8 mouse cellular contexts compared by ENCODE assay signal in genomic region chr6:54593766-54594468, GRCm38 (mm10). TPM values are rescaled to one million over a fixed set of nuclear protein-coding genes. Genes with fewer than 3 reads are reported as not detected.
DNase-seq lines count a peak whose midpoint lies in the region; ATAC-seq lines count a peak whose summit lies in the region.

No protein-coding gene starts in this region.

- H3K27ac ChIP-seq in hindbrain, embryonic 10.5 days, result no peak overlapping the region; the same call in 1 of the 2 replicates
- no peak overlapping the region for H3K27ac ChIP-seq in liver, embryonic 11.5 days (ENCODE audit: low read depth, low read length)

- no peak overlapping the region for H3K9ac ChIP-seq in liver, embryonic 11.5 days (ENCODE audit: low read depth, low read length)

- peak overlapping the region; percentile 78 for H3K4me2 ChIP-seq in liver, embryonic 11.5 days

- peaks cover 63% of the 10 kb centered on the region for H3K4me1 ChIP-seq in hindbrain, embryonic 10.5 days (replicated peaks)
- peaks cover 7% of the 10 kb centered on the region for H3K4me1 ChIP-seq in liver, embryonic 11.5 days (replicated peaks; ENCODE audit: control insufficient read depth, insufficient read depth, low read length)

- no peaks in the 10 kb centered on the region for H3K36me3 ChIP-seq in hindbrain, embryonic 10.5 days
- H3K36me3 ChIP-seq in liver, embryonic 11.5 days (ENCODE audit: control insufficient read depth, insufficient read depth, low read length), result no peaks in the 10 kb centered on the region

- H3K9me3 ChIP-seq in hindbrain, embryonic 10.5 days, result no peaks in the 10 kb centered on the region
- no peaks in the 10 kb centered on the region for H3K9me3 ChIP-seq in liver, embryonic 11.5 days (ENCODE audit: control insufficient read depth, low read length)

- peak; percentile 37 for DNase-seq in adrenal gland, adult 2 months
- no peak for DNase-seq in adrenal gland, postnatal 25 days
- DNase-seq in 3T3-L1 (ENCODE audit: low read depth, low spot score), result peak; percentile 36
- DNase-seq in hindbrain, embryonic 10.5 days (ENCODE audit: low spot score), result no peak
- DNase-seq in liver, embryonic 11.5 days (ENCODE audit: low spot score), result no peak
- no peak for DNase-seq in spleen, postnatal 14 days (ENCODE audit: low spot score in 2 of 2)
- no peak for DNase-seq in adrenal gland, postnatal 4 days (ENCODE audit: low spot score in 2 of 2)
- DNase-seq in right cerebral cortex, adult 18-20 months, result no peak

- no peaks in the 10 kb centered on the region for H3K27me3 ChIP-seq in hindbrain, embryonic 10.5 days (ENCODE audit: insufficient read depth, poor library complexity, severe bottlenecking)
- H3K27me3 ChIP-seq in liver, embryonic 11.5 days (replicated peaks; ENCODE audit: control insufficient read depth, insufficient read depth, low read length), result no peaks in the 10 kb centered on the region

- peak overlapping the region; percentile 65 for H3K4me3 ChIP-seq in hindbrain, embryonic 10.5 days
- H3K4me3 ChIP-seq in liver, embryonic 11.5 days (ENCODE audit: low read depth, low read length), result peak overlapping the region; percentile 81

- WGBS in hindbrain, embryonic 10.5 days, result 58% methylated on average over 8 of the region's 8 CpGs
- WGBS in liver, embryonic 11.5 days, result 56% methylated on average over 8 of the region's 8 CpGs

- ATAC-seq in liver, embryonic 11.5 days (replicated peaks; ENCODE audit: low FRiP score), result no peak

RNA-seq across cellular contexts. Expression of gene Plekha8, which starts 1.0 kb away (rescaled TPM):
- total RNA-seq in adrenal gland, adult 2 months (2021), result 10 to 100 TPM; 17.8 to 18.0 TPM
- 2.6 and 2.8 TPM in 2 replicates for polyA plus RNA-seq in adrenal gland, adult 2 months (2012; rRNA removed)
- 19.4 and 20.1 TPM in 2 replicates for total RNA-seq in adrenal gland, postnatal 25 days (2021)
- polyA plus RNA-seq in hindbrain, embryonic 10.5 days (2016; fragmentation: Nextera tagmentation; extraction: Ambion mirVana), result 13.8 and 17.4 TPM in 2 replicates
- 7.9 and 9.7 TPM in 2 replicates for polyA plus RNA-seq in liver, embryonic 11.5 days (2014; fragmentation: Nextera tagmentation; extraction: Ambion mirVana)
- total RNA-seq in adrenal gland, postnatal 4 days (2021), result 10 to 100 TPM; 18.3 to 18.7 TPM

RNA-seq across cellular contexts. Expression of gene Fkbp14, which starts 3.2 kb away (rescaled TPM):
- 10 to 100 TPM; 14.9 to 28.4 TPM for total RNA-seq in adrenal gland, adult 2 months (2021)
- 2.1 and 2.8 TPM in 2 replicates for polyA plus RNA-seq in adrenal gland, adult 2 months (2012; rRNA removed)
- total RNA-seq in adrenal gland, postnatal 25 days (2021), result 17.2 and 17.5 TPM in 2 replicates
- polyA plus RNA-seq in hindbrain, embryonic 10.5 days (2016; fragmentation: Nextera tagmentation; extraction: Ambion mirVana), result 9.3 and 12.4 TPM in 2 replicates
- 11.0 and 11.9 TPM in 2 replicates for polyA plus RNA-seq in liver, embryonic 11.5 days (2014; fragmentation: Nextera tagmentation; extraction: Ambion mirVana)
- 10 to 100 TPM; 30.5 to 30.7 TPM for total RNA-seq in adrenal gland, postnatal 4 days (2021)

RNA-seq across cellular contexts. Expression of gene Scrn1, which starts 27.6 kb away (rescaled TPM):
- total RNA-seq in adrenal gland, adult 2 months (2021), result 10 to 100 TPM; 31.4 to 53.7 TPM
- 7.7 and 9.6 TPM in 2 replicates for polyA plus RNA-seq in adrenal gland, adult 2 months (2012; rRNA removed)
- 30.7 and 36.1 TPM in 2 replicates for total RNA-seq in adrenal gland, postnatal 25 days (2021)
- 42.9 and 60.0 TPM in 2 replicates for polyA plus RNA-seq in hindbrain, embryonic 10.5 days (2016; fragmentation: Nextera tagmentation; extraction: Ambion mirVana)
- polyA plus RNA-seq in liver, embryonic 11.5 days (2014; fragmentation: Nextera tagmentation; extraction: Ambion mirVana), result 2.9 and 3.0 TPM in 2 replicates
- 10 to 100 TPM; 29.9 to 33.5 TPM for total RNA-seq in adrenal gland, postnatal 4 days (2021)

Comparison
In these comparisons a context has a peak if more than half of its experiments do, and no peak if none do; other contexts are left out.
1. DNase-seq: peak in adrenal gland, adult 2 months (single experiment) and 3T3-L1 (single experiment); none in adrenal gland, postnatal 25 days (single experiment), hindbrain, embryonic 10.5 days (single experiment), liver, embryonic 11.5 days (single experiment), spleen, postnatal 14 days (0 of 2), adrenal gland, postnatal 4 days (0 of 2) and right cerebral cortex, adult 18-20 months (single experiment).